Mouse (Mus musculus): Measurements from ENCODE around the gene Gm47955. TPM values are rescaled to one million over a fixed set of nuclear protein-coding genes. Genes with fewer than 3 reads are reported as not detected.
"Not testable (repeated sequence)": the region's sequence is repeated elsewhere in the genome, so short reads cannot be mapped to it uniquely, and the experiment has no call there.

The Gm47955 gene
- not detected in 2 replicates for total RNA-seq (2012; rRNA removed)
- polyA plus RNA-seq (2012; ENCODE audit: insufficient read depth in 1 of 2, insufficient read length in 2 of 2, low read depth in 1 of 2, low replicate concordance in 2 of 2, missing spikeins in 1 of 2) = not detected

GRCm38 (mm10) chr1:82959870-82960385 lies at the start of gene Gm47955:
Gene Gm47955, plus strand, starts transcription at chr1:82960286.
- H3K9me3 ChIP-seq (replicated peaks; ENCODE audit: insufficient read depth, low read length) = no peaks in the 10 kb centered on the region
- no peaks in the 10 kb centered on the region for H3K27me3 ChIP-seq (ENCODE audit: control insufficient read depth in 1 of 2, insufficient read depth in 2 of 2, low read length in 2 of 2)
- no peaks in the 10 kb centered on the region for H3K79me2 ChIP-seq (ENCODE audit: control insufficient read depth, insufficient read depth, low read length, poor library complexity)
- H3K4me1 ChIP-seq (ENCODE audit: control insufficient read depth in 1 of 2, insufficient read depth in 2 of 2, low read length in 2 of 2) = no peaks in the 10 kb centered on the region
- H3K4me3 ChIP-seq (ENCODE audit: control insufficient read depth in 1 of 2, insufficient read depth in 1 of 2, low read depth in 2 of 2, low read length in 2 of 2) = no peak within 1 kb of the TSS
- no peak for DNase-seq (ENCODE audit: low read depth, low spot score)
- H3K9ac ChIP-seq (ENCODE audit: control insufficient read depth, low read depth, low read length, poor library complexity, severe bottlenecking) = no peak within 1 kb of the TSS
- H3K27ac ChIP-seq (ENCODE audit: control insufficient read depth, low read depth, low read length) = no peak within 1 kb of the TSS
- no peaks in the 10 kb centered on the region for H3K36me3 ChIP-seq (ENCODE audit: control insufficient read depth in 1 of 2, insufficient read depth in 2 of 2, low read length in 2 of 2)
- no peak for TF ChIP-seq ZC3H11A (IDR thresholded peaks at IDR 0.05; ENCODE audit: low read depth, low read length)
- no peak for TF ChIP-seq BHLHE40 (IDR thresholded peaks at IDR 0.05; ENCODE audit: borderline replicate concordance, low read depth, low read length)
- TF ChIP-seq POLR2AphosphoS2 (IDR thresholded peaks at IDR 0.05; ENCODE audit: low read length) = no peak
- TF ChIP-seq JUND (IDR thresholded peaks at IDR 0.05; ENCODE audit: low read depth, low read length) = no peak
- no peak for TF ChIP-seq ZKSCAN1 (IDR thresholded peaks at IDR 0.05; ENCODE audit: low read depth, low read length)
- no peak for TF ChIP-seq ZMIZ1 (IDR thresholded peaks at IDR 0.05; ENCODE audit: low read depth, low read length)
- no peak for TF ChIP-seq EP300 (IDR thresholded peaks at IDR 0.05; ENCODE audit: low read depth in 1 of 2, low read length in 2 of 2)
- no peak for TF ChIP-seq MAX (IDR thresholded peaks at IDR 0.05; ENCODE audit: low read length)
- no peak for TF ChIP-seq TBP (IDR thresholded peaks at IDR 0.05; ENCODE audit: low read depth, low read length)
- no peak for TF ChIP-seq GATA1 (IDR thresholded peaks at IDR 0.05; ENCODE audit: low read depth, low read length)
- no peak for TF ChIP-seq MEF2A (IDR thresholded peaks at IDR 0.05; ENCODE audit: extremely low read depth, insufficient replicate concordance, low read depth, low read length, poor library complexity, severe bottlenecking)

DNA sequence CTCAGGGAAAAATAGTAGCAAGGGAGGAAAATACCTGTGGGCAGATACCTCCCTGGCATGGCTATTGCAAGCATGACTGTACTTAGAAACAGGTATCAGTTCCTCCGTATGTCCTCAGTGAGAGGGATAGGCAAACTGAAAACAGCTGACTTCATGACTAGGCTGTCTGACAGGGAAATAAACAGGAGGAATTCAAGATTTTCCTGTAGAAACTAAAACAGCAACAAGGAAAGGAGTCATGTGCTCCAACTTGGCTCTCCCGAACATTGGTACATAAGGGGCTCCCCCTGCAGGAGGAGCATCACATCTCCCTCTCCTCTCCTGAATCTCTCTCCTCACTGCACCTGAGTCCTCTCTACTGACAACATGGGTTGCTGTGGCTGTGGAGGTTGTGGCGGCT lies 47.1 kb upstream of the Gm47955 start, which contains the start of gene A030005L19Rik:
Gene A030005L19Rik, plus strand, starts transcription at position 301 of the 400 bp plus-strand sequence.
- no peak within 1 kb of the TSS for H3K27ac ChIP-seq (ENCODE audit: control insufficient read depth, low read depth, low read length)
- H3K27me3 ChIP-seq (ENCODE audit: control insufficient read depth in 1 of 2, insufficient read depth in 2 of 2, low read length in 2 of 2) = no peaks in the 10 kb centered on the region
- H3K36me3 ChIP-seq (ENCODE audit: control insufficient read depth in 1 of 2, insufficient read depth in 2 of 2, low read length in 2 of 2) = no peaks in the 10 kb centered on the region
- no peak within 1 kb of the TSS for H3K4me3 ChIP-seq (ENCODE audit: control insufficient read depth in 1 of 2, insufficient read depth in 1 of 2, low read depth in 2 of 2, low read length in 2 of 2)
- H3K9me3 ChIP-seq (replicated peaks; ENCODE audit: insufficient read depth, low read length) = no peaks in the 10 kb centered on the region
- H3K9ac ChIP-seq (ENCODE audit: control insufficient read depth, low read depth, low read length, poor library complexity, severe bottlenecking) = no peak within 1 kb of the TSS
- H3K79me2 ChIP-seq (ENCODE audit: control insufficient read depth, insufficient read depth, low read length, poor library complexity) = no peaks in the 10 kb centered on the region
- TF ChIP-seq TBP (IDR thresholded peaks at IDR 0.05; ENCODE audit: low read depth, low read length) (no peak), CHD1 (IDR thresholded peaks at IDR 0.05; ENCODE audit: low read depth, low read length) (no peak), MEF2A (IDR thresholded peaks at IDR 0.05; ENCODE audit: extremely low read depth, insufficient replicate concordance, low read depth, low read length, poor library complexity, severe bottlenecking) (no peak), ELF1 (IDR thresholded peaks at IDR 0.05; ENCODE audit: low read depth, low read length) (no peak), NRF1 (IDR thresholded peaks at IDR 0.05; ENCODE audit: insufficient read depth, low read depth, low read length, poor library complexity, severe bottlenecking) (no peak), ZNF384 (IDR thresholded peaks at IDR 0.05; ENCODE audit: low read depth, low read length) (no peak)
- no peaks in the 10 kb centered on the region for H3K4me1 ChIP-seq (ENCODE audit: control insufficient read depth in 1 of 2, insufficient read depth in 2 of 2, low read length in 2 of 2)
- DNase-seq (ENCODE audit: low read depth, low spot score) = no peak

- not testable (repeated sequence) for H3K27me3 ChIP-seq (ENCODE audit: control insufficient read depth in 1 of 2, insufficient read depth in 2 of 2, low read length in 2 of 2); H3K9me3 ChIP-seq (replicated peaks; ENCODE audit: insufficient read depth, low read length); H3K36me3 ChIP-seq (ENCODE audit: control insufficient read depth in 1 of 2, insufficient read depth in 2 of 2, low read length in 2 of 2); H3K27ac ChIP-seq (ENCODE audit: control insufficient read depth, low read depth, low read length); H3K9ac ChIP-seq (ENCODE audit: control insufficient read depth, low read depth, low read length, poor library complexity, severe bottlenecking); DNase-seq (ENCODE audit: low read depth, low spot score); H3K79me2 ChIP-seq (ENCODE audit: control insufficient read depth, insufficient read depth, low read length, poor library complexity); H3K4me3 ChIP-seq (ENCODE audit: control insufficient read depth in 1 of 2, insufficient read depth in 1 of 2, low read depth in 2 of 2, low read length in 2 of 2); H3K4me1 ChIP-seq (ENCODE audit: control insufficient read depth in 1 of 2, insufficient read depth in 2 of 2, low read length in 2 of 2)
These were observed 46.7 kb upstream of the Gm47955 start for GRCm38 (mm10) chr1:82913434-82913833.

Measured in MEL (cell line).